19 mouse cellular contexts compared by ENCODE assay signal in genomic region chr16:57685790-57686399, GRCm38 (mm10).
A peak's percentile ranks its signal among the peaks of the same experiment; 100 is the strongest.
DNase-seq lines count a peak whose midpoint lies in the region; ATAC-seq and TF ChIP-seq lines count a peak whose summit lies in the region.
"Had no signal": no experiment of that assay in that cellular context is flagged by ENCODE, and none has a peak within 500 bp of the region (broad histone marks: within the 10 kb centered on the region; RNA-seq: fewer than 3 reads in every experiment).

No protein-coding gene starts in this region.

- H3K27ac ChIP-seq in liver, adult 2 months (replicated peaks; ENCODE audit: insufficient read depth, low read depth, low read length) = no peak overlapping the region
- no peak overlapping the region for H3K27ac ChIP-seq in liver, embryonic 12.5 days
- peak overlapping the region; percentile 41; the same call in 1 of the 2 replicates for H3K27ac ChIP-seq in embryonic facial prominence, embryonic 13.5 days
- no peak overlapping the region for H3K27ac ChIP-seq in forebrain, embryonic 14.5 days (ENCODE audit: low read depth, low read length)
- H3K27ac ChIP-seq: hindbrain, embryonic 14.5 days; lung, embryonic 15.5 days; midbrain, embryonic 12.5 days had no signal

- H3K27me3 ChIP-seq in liver, adult 2 months (ENCODE audit: control insufficient read depth, insufficient read depth, low read length) = no peaks in the 10 kb centered on the region
- H3K27me3 ChIP-seq in liver, embryonic 12.5 days (replicated peaks) = no peaks in the 10 kb centered on the region
- no peaks in the 10 kb centered on the region for H3K27me3 ChIP-seq in embryonic facial prominence, embryonic 13.5 days
- no peaks in the 10 kb centered on the region for H3K27me3 ChIP-seq in forebrain, embryonic 14.5 days (replicated peaks; ENCODE audit: control insufficient read depth, insufficient read depth, low read length)
- H3K27me3 ChIP-seq: lung, embryonic 15.5 days; midbrain, embryonic 12.5 days had no signal

- H3K4me1 ChIP-seq in liver, adult 2 months (ENCODE audit: control insufficient read depth, insufficient read depth, low read length) = peaks cover 3% of the 10 kb centered on the region; the same call in 1 of the 2 replicates
- H3K4me1 ChIP-seq in liver, embryonic 12.5 days = no peaks in the 10 kb centered on the region
- peaks cover 12% of the 10 kb centered on the region for H3K4me1 ChIP-seq in embryonic facial prominence, embryonic 13.5 days
- H3K4me1 ChIP-seq in forebrain, embryonic 14.5 days (ENCODE audit: control insufficient read depth, insufficient read depth, low read length) = no peaks in the 10 kb centered on the region
- H3K4me1 ChIP-seq: lung, embryonic 15.5 days; midbrain, embryonic 12.5 days had no signal

- peak; percentile 18 for DNase-seq in liver, adult 2 months (ENCODE audit: extremely low read depth, low read depth, low spot score)
- peak; percentile 1 for DNase-seq in R1 (ENCODE audit: low read depth, low spot score)
- peak; percentile 69 for DNase-seq in large intestine, adult 2 months (ENCODE audit: low read depth, low spot score)
- DNase-seq in forebrain, embryonic 14.5 days (ENCODE audit: low spot score) = no peak
- no peak for DNase-seq in thymus, postnatal 0 days (ENCODE audit: low spot score)
- DNase-seq in ovary, postnatal 10 days (ENCODE audit: low spot score) = no peak
- DNase-seq: cerebellum, adult 8-10 months; gastrocnemius, postnatal 25 days; heart, postnatal 14 days; kidney, adult 18-20 months; kidney, postnatal 4 days; retina, postnatal 1 day had no signal

- TF ChIP-seq CTCF in liver, adult 2 months (IDR thresholded peaks at IDR 0.05; ENCODE audit: low read depth, low read length) = no peak

- no peak for ATAC-seq in liver, embryonic 12.5 days
- no peak for ATAC-seq in embryonic facial prominence, embryonic 13.5 days (ENCODE audit: insufficient number of reproducible peaks, insufficient read depth, low FRiP score, low TSS enrichment, low read depth)
- no peak for ATAC-seq in forebrain, embryonic 14.5 days

- no peak overlapping the region for H3K9ac ChIP-seq in liver, adult 2 months (ENCODE audit: low read depth, low read length)
- H3K9ac ChIP-seq in liver, embryonic 12.5 days = no peak overlapping the region
- no peak overlapping the region for H3K9ac ChIP-seq in embryonic facial prominence, embryonic 13.5 days
- H3K9ac ChIP-seq in forebrain, embryonic 14.5 days (ENCODE audit: low read length) = no peak overlapping the region
- H3K9ac ChIP-seq: hindbrain, embryonic 14.5 days; lung, embryonic 15.5 days; midbrain, embryonic 12.5 days had no signal

- H3K79me2 ChIP-seq in liver, adult 2 months (ENCODE audit: control insufficient read depth, insufficient read depth, low read length) = no peaks in the 10 kb centered on the region

- H3K9me3 ChIP-seq in liver, embryonic 12.5 days (replicated peaks) = no peaks in the 10 kb centered on the region
- H3K9me3 ChIP-seq in embryonic facial prominence, embryonic 13.5 days = no peaks in the 10 kb centered on the region
- H3K9me3 ChIP-seq in forebrain, embryonic 14.5 days (replicated peaks; ENCODE audit: control insufficient read depth, low read length) = no peaks in the 10 kb centered on the region
- H3K9me3 ChIP-seq: lung, embryonic 15.5 days; midbrain, embryonic 12.5 days had no signal

- no peaks in the 10 kb centered on the region for H3K36me3 ChIP-seq in liver, adult 2 months (ENCODE audit: control insufficient read depth, insufficient read depth, low read length)
- H3K36me3 ChIP-seq in liver, embryonic 12.5 days = no peaks in the 10 kb centered on the region
- no peaks in the 10 kb centered on the region for H3K36me3 ChIP-seq in embryonic facial prominence, embryonic 13.5 days
- H3K36me3 ChIP-seq in forebrain, embryonic 14.5 days (ENCODE audit: control insufficient read depth, insufficient read depth, low read length) = no peaks in the 10 kb centered on the region
- H3K36me3 ChIP-seq: lung, embryonic 15.5 days; midbrain, embryonic 12.5 days had no signal

- TF ChIP-seq POLR2A in liver, adult 2 months (IDR thresholded peaks at IDR 0.05; ENCODE audit: extremely low read depth, insufficient read depth, low read length) = no peak

- no peak overlapping the region for H3K4me2 ChIP-seq in liver, embryonic 12.5 days
- H3K4me2 ChIP-seq in embryonic facial prominence, embryonic 13.5 days = no peak overlapping the region
- no peak overlapping the region for H3K4me2 ChIP-seq in forebrain, embryonic 14.5 days (ENCODE audit: low read length)
- H3K4me2 ChIP-seq: heart, embryonic 11.5 days; hindbrain, embryonic 14.5 days; liver, embryonic 11.5 days; lung, embryonic 15.5 days; midbrain, embryonic 12.5 days had no signal

- WGBS in liver, adult 2 months = 34% methylated on average over 5 of the region's 5 CpGs
- 51% methylated on average over 5 of the region's 5 CpGs for WGBS in liver, embryonic 12.5 days (ENCODE audit: insufficient replicate concordance)
- WGBS in embryonic facial prominence, embryonic 13.5 days = 57% methylated on average over 5 of the region's 5 CpGs
- WGBS in large intestine, adult 2 months = 20% methylated on average over 5 of the region's 5 CpGs
- whole genome bisulfite sequencing in forebrain, embryonic 14.5 days = 54% methylated on average over 5 of the region's 5 CpGs

- no peak overlapping the region for H3K4me3 ChIP-seq in liver, adult 2 months (ENCODE audit: insufficient read depth, low read depth, low read length)
- H3K4me3 ChIP-seq in liver, embryonic 12.5 days = no peak overlapping the region
- no peak overlapping the region for H3K4me3 ChIP-seq in embryonic facial prominence, embryonic 13.5 days
- no peak overlapping the region for H3K4me3 ChIP-seq in forebrain, embryonic 14.5 days (ENCODE audit: low read depth, low read length)
- H3K4me3 ChIP-seq: lung, embryonic 15.5 days; midbrain, embryonic 12.5 days had no signal

Comparison
In these comparisons a context has a peak if more than half of its experiments do, and no peak if none do; other contexts are left out.
1. DNase-seq: peak in liver, adult 2 months (single experiment), R1 (single experiment) and large intestine, adult 2 months (single experiment); none in forebrain, embryonic 14.5 days (single experiment), thymus, postnatal 0 days (single experiment) and ovary, postnatal 10 days (single experiment).